In the genomic region with DNA sequence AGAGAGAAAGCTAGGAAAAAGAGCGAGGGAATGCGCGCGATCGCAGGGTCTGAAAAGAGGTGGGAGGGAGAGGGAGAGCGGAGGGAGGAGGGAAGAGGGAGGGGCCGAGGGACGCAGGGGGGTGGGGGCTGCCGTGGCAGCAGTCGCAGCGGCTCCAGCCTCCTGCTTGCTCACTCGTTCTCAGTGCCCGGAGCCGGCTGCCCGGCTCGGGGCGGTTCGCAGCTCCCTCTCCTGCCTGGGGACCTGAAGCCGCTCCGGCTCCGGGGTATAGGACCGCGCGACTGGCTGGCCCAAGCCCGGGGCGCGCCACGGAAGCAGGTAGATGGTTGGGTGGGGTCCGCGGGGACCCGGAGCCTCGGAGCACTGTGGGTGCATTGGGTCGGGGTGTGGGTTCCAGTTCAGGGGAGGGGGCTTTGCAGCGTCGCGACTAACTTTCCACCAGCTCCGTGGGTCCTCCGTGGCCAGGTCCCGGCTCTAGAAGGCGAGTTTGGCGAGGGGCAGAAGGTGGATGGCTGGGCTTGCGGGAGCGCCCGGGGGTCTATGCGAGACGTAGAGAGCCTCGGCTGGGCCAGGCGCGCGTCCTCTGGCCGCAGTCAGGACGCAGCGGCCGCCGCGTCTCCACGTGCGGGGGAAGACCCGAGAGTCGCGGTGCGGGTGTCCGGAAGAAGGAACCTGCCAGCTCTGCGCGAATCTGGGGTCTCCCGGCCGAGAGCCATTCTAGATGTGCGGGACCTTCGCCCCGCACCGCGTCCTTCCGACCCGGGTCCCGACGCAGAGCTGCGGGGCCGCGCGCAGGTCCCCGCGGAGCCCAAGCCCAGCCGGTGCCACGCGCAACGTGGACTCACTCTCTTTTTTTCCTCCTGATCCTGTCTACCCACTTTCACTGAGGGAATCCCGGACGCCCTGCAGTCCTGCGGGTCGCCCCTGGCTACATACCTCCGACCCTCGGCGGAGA, we compare ENCODE assay signal across 8 mouse cellular contexts. TPM values are rescaled to one million over a fixed set of nuclear protein-coding genes. Genes with fewer than 3 reads are reported as not detected.
DNase-seq lines count a peak whose midpoint lies in the region; ATAC-seq lines count a peak whose summit lies in the region.

A gene (plus strand): TSS at position 116 of the 955 bp plus-strand sequence.

- peaks cover 31% of the 10 kb centered on the region for H3K4me1 ChIP-seq in embryonic facial prominence, embryonic 13.5 days
- peaks cover 23% of the 10 kb centered on the region for H3K4me1 ChIP-seq in hindbrain, embryonic 15.5 days (replicated peaks)
- peaks cover 36% of the 10 kb centered on the region for H3K4me1 ChIP-seq in limb, embryonic 13.5 days

- H3K27ac ChIP-seq in embryonic facial prominence, embryonic 13.5 days, result no peak within 1 kb of the TSS
- no peak within 1 kb of the TSS for H3K27ac ChIP-seq in hindbrain, embryonic 15.5 days (replicated peaks)
- H3K27ac ChIP-seq in limb, embryonic 13.5 days, result no peak within 1 kb of the TSS

- H3K4me3 ChIP-seq in embryonic facial prominence, embryonic 13.5 days, result peak within 1 kb of the TSS; percentile 65
- H3K4me3 ChIP-seq in hindbrain, embryonic 15.5 days, result peak within 1 kb of the TSS; percentile 56
- H3K4me3 ChIP-seq in limb, embryonic 13.5 days, result peak within 1 kb of the TSS; percentile 57

- H3K27me3 ChIP-seq in embryonic facial prominence, embryonic 13.5 days, result peaks cover 77% of the 10 kb centered on the region
- H3K27me3 ChIP-seq in hindbrain, embryonic 15.5 days, result peaks cover 23% of the 10 kb centered on the region
- peaks cover 74% of the 10 kb centered on the region for H3K27me3 ChIP-seq in limb, embryonic 13.5 days

- no peaks in the 10 kb centered on the region for H3K36me3 ChIP-seq in embryonic facial prominence, embryonic 13.5 days
- no peaks in the 10 kb centered on the region for H3K36me3 ChIP-seq in hindbrain, embryonic 15.5 days
- no peaks in the 10 kb centered on the region for H3K36me3 ChIP-seq in limb, embryonic 13.5 days

- DNase-seq in adrenal gland, adult 2 months, result peak; percentile 58
- no peak for DNase-seq in adrenal gland, postnatal 4 days (ENCODE audit: low spot score in 2 of 2)
- DNase-seq in adrenal gland, postnatal 14 days, result peak; percentile 51
- peak; percentile 76 for DNase-seq in neural tube, embryonic 10.5 days (ENCODE audit: extremely low spot score, low spot score)
- DNase-seq in spleen, adult 18-20 months, result no peak

- under 1% methylated on average over 88 of the region's 93 CpGs for WGBS in embryonic facial prominence, embryonic 13.5 days
- under 1% methylated on average over 87 of the region's 93 CpGs for WGBS in hindbrain, embryonic 15.5 days
- WGBS in limb, embryonic 13.5 days, result under 1% methylated on average over 86 of the region's 93 CpGs

- no peak for ATAC-seq in embryonic facial prominence, embryonic 13.5 days (ENCODE audit: insufficient number of reproducible peaks, insufficient read depth, low FRiP score, low TSS enrichment, low read depth)
- peak; percentile 81 for ATAC-seq in hindbrain, embryonic 15.5 days (ENCODE audit: low FRiP score, low read depth)
- peak; percentile 49; the same call in 1 of the 2 replicates for ATAC-seq in limb, embryonic 13.5 days (ENCODE audit: low FRiP score, low read depth)

- H3K4me2 ChIP-seq in embryonic facial prominence, embryonic 13.5 days, result peak within 1 kb of the TSS; percentile 100
- H3K4me2 ChIP-seq in hindbrain, embryonic 15.5 days, result peak within 1 kb of the TSS; percentile 94
- peak within 1 kb of the TSS; percentile 98 for H3K4me2 ChIP-seq in limb, embryonic 13.5 days (replicated peaks)

- peak within 1 kb of the TSS; percentile 72 for H3K9ac ChIP-seq in embryonic facial prominence, embryonic 13.5 days
- H3K9ac ChIP-seq in hindbrain, embryonic 15.5 days, result peak within 1 kb of the TSS; percentile 52
- H3K9ac ChIP-seq in limb, embryonic 13.5 days, result peak within 1 kb of the TSS; percentile 58

- H3K9me3 ChIP-seq in embryonic facial prominence, embryonic 13.5 days, result no peaks in the 10 kb centered on the region
- H3K9me3 ChIP-seq in hindbrain, embryonic 15.5 days, result no peaks in the 10 kb centered on the region
- H3K9me3 ChIP-seq in limb, embryonic 13.5 days, result no peaks in the 10 kb centered on the region

RNA-seq across cellular contexts. Expression of the gene that starts here (rescaled TPM):
- 1 to 10 TPM in 1 of 2 experiments, under 1 TPM in 1; 0.43 to 1.2 TPM for total RNA-seq in adrenal gland, adult 2 months (2021)
- 1.2 and 1.7 TPM in 2 replicates for polyA plus RNA-seq in adrenal gland, adult 2 months (2012; rRNA removed)
- total RNA-seq in adrenal gland, postnatal 4 days (2021), result 1 to 10 TPM; 5.8 to 6.4 TPM
- total RNA-seq in adrenal gland, postnatal 14 days (2021), result 1.0 and 2.0 TPM in 2 replicates
- polyA plus RNA-seq in embryonic facial prominence, embryonic 13.5 days (2015; fragmentation: Nextera tagmentation; extraction: Ambion mirVana), result 1.8 and 2.0 TPM in 2 replicates
- 15.5 and 16.3 TPM in 2 replicates for polyA plus RNA-seq in hindbrain, embryonic 15.5 days (2015; fragmentation: Nextera tagmentation; extraction: Ambion mirVana)
- polyA plus RNA-seq in limb, embryonic 13.5 days (2015; fragmentation: Nextera tagmentation; extraction: Ambion mirVana), result 1.2 TPM in 2 replicates

Comparison
In these comparisons a context has a peak if more than half of its experiments do, and no peak if none do; other contexts are left out.
1. DNase-seq: peak in adrenal gland, adult 2 months (single experiment), adrenal gland, postnatal 14 days (single experiment) and neural tube, embryonic 10.5 days (single experiment); none in adrenal gland, postnatal 4 days (0 of 2) and spleen, adult 18-20 months (0 of 2).
2. Peak in every context shown above with its lines, with median percentiles within 50 percentile points of each other: H3K4me2 ChIP-seq, H3K4me3 ChIP-seq and H3K9ac ChIP-seq.